Comparison of ENCODE assay signal across 13 mouse cellular contexts in the genomic region with DNA sequence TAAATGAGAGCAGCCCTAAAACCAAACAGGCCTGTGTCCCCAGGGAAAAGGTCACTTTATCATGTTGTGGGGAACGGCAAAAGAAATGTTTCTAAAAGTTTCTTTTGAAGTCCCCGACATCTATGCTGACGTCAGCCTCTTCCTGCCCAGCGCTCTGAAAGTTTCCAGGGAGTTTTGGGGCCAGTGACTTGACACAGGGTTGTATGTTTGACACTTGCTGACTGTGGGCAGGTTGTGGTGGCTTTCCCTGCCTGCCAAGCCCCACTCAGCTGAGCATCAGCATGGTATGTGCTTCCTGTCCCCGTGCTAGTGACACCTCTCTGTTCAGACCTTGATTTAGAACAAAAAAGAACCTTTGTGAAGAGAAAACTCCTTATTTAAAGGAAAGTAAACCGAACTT. TPM values are rescaled to one million over a fixed set of nuclear protein-coding genes. Genes with fewer than 3 reads are reported as not detected.
DNase-seq lines count a peak whose midpoint lies in the region; ATAC-seq and TF ChIP-seq lines count a peak whose summit lies in the region.
"Had no signal": no experiment of that assay in that cellular context is flagged by ENCODE, and none has a peak within 500 bp of the region (broad histone marks: within the 10 kb centered on the region; RNA-seq: fewer than 3 reads in every experiment).

No protein-coding gene starts in this region.

- TF ChIP-seq CTCF in layer of hippocampus, adult 2 months (conservative IDR thresholded peaks at IDR 0.05): no peak

- peak; percentile 60 to 76 for DNase-seq in adrenal gland, adult (ENCODE audit: inconsistent age in 2 of 2, low spot score in 1 of 2)
- DNase-seq in adrenal gland, postnatal 4 days (ENCODE audit: low spot score in 2 of 2): no peak
- peak; percentile 42 for DNase-seq in adrenal gland, postnatal 14 days
- peak; percentile 75 for DNase-seq in thymus, postnatal 14 days
- no peak for DNase-seq in left cerebral cortex, postnatal 25 days (ENCODE audit: low spot score in 2 of 2)
- DNase-seq in layer of hippocampus, adult 2 months (ENCODE audit: low spot score in 2 of 2): no peak
- DNase-seq: lung, adult 2 months had no signal

- intact Hi-C loops in left cerebral cortex, postnatal 25 days (cut with DNase I): no loop called here

- ATAC-seq in monocyte, adult 5-6 weeks (replicated peaks; ENCODE audit: insufficient number of reproducible peaks, low FRiP score, low TSS enrichment, poor library complexity, severe bottlenecking): peak; percentile 92
- ATAC-seq in frontal cortex, adult (ENCODE audit: low TSS enrichment): no peak
- ATAC-seq: intestine, embryonic 15.5 days; midbrain, embryonic 15.5 days had no signal

- no peak overlapping the region for H3K27ac ChIP-seq in layer of hippocampus, adult 2 months
- H3K27ac ChIP-seq: heart, embryonic 15.5 days; intestine, embryonic 15.5 days; midbrain, embryonic 15.5 days had no signal

- H3K4me3 ChIP-seq in layer of hippocampus, adult 2 months: no peak overlapping the region
- H3K4me3 ChIP-seq: erythroblast, embryonic 14.5 days; heart, embryonic 15.5 days; intestine, embryonic 15.5 days; midbrain, embryonic 15.5 days had no signal

RNA-seq across cellular contexts. Expression of a gene that starts 10.7 kb away (rescaled TPM):
- total RNA-seq in adrenal gland, postnatal 4 days (2021): under 1 TPM; 0.14 TPM
- 0.19 and 1.5 TPM in 2 replicates for total RNA-seq in adrenal gland, postnatal 14 days (2021)
- 0.48 to 2.1 TPM (median 0.49 TPM) in 3 replicates for total RNA-seq in monocyte, adult 5-6 weeks (2017)
- total RNA-seq in left cerebral cortex, postnatal 25 days (2021): not detected
- total RNA-seq in layer of hippocampus, adult 2 months (2021): under 1 TPM in 1 of 2 experiments, not detected in 1; 0.13 TPM

RNA-seq across cellular contexts. Expression of a gene that starts 27.3 kb away (rescaled TPM):
- total RNA-seq in adrenal gland, postnatal 4 days (2021): not detected
- total RNA-seq in adrenal gland, postnatal 14 days (2021): not detected in 2 replicates
- not detected in 3 replicates for total RNA-seq in monocyte, adult 5-6 weeks (2017)
- total RNA-seq in left cerebral cortex, postnatal 25 days (2021): not detected
- not detected for total RNA-seq in layer of hippocampus, adult 2 months (2021)

RNA-seq across cellular contexts. Expression of a gene that starts 49.4 kb away (rescaled TPM):
- total RNA-seq in adrenal gland, postnatal 4 days (2021): 100 to 1,000 TPM; 136 to 154 TPM
- 121 and 145 TPM in 2 replicates for total RNA-seq in adrenal gland, postnatal 14 days (2021)
- 123 to 141 TPM (median 133 TPM) in 3 replicates for total RNA-seq in monocyte, adult 5-6 weeks (2017)
- total RNA-seq in left cerebral cortex, postnatal 25 days (2021): 10 to 100 TPM; 73.5 to 87.7 TPM
- total RNA-seq in layer of hippocampus, adult 2 months (2021): 10 to 100 TPM; 85.7 to 86.6 TPM

RNA-seq across cellular contexts. Expression of a gene that starts 51.8 kb away (rescaled TPM):
- total RNA-seq in adrenal gland, postnatal 4 days (2021): 10 to 100 TPM; 12.1 to 17.7 TPM
- 50.8 and 59.1 TPM in 2 replicates for total RNA-seq in adrenal gland, postnatal 14 days (2021)
- 16.9 to 24.0 TPM (median 22.9 TPM) in 3 replicates for total RNA-seq in monocyte, adult 5-6 weeks (2017)
- total RNA-seq in left cerebral cortex, postnatal 25 days (2021): 10 to 100 TPM in 1 of 2 experiments, 1 to 10 TPM in 1; 6.8 to 11.0 TPM
- total RNA-seq in layer of hippocampus, adult 2 months (2021): 1 to 10 TPM; 6.2 to 8.0 TPM

Comparison
In these comparisons a context has a peak if more than half of its experiments do, and no peak if none do; other contexts are left out.
1. DNase-seq: peak in adrenal gland, adult (2 of 2), adrenal gland, postnatal 14 days (single experiment) and thymus, postnatal 14 days (single experiment); none in adrenal gland, postnatal 4 days (0 of 2), left cerebral cortex, postnatal 25 days (0 of 2) and layer of hippocampus, adult 2 months (0 of 2).